Mouse (Mus musculus): ENCODE data around the gene Zmynd15.

GRCm38 (mm10) chr11:70418199-70418598 lies 41.0 kb upstream of the Zmynd15 start:
- no peak for TF ChIP-seq CTCF (IDR thresholded peaks at IDR 0.05; ENCODE audit: insufficient read depth, low read length)
- TF ChIP-seq POLR2A (IDR thresholded peaks at IDR 0.05; ENCODE audit: borderline replicate concordance, extremely low read depth, low read depth, low read length), result no peak

Data from lung, adult 2 months (tissue).